Mouse (Mus musculus) kidney, postnatal 0 days (tissue): ENCODE results near the gene Lhx2. TPM values are rescaled to one million over a fixed set of nuclear protein-coding genes. Genes with fewer than 3 reads are reported as not detected.

Experiments used
- ATAC-seq: fragments of 200-750 bp; cut with Nextera tagmentation; replicated peaks from 2 replicates; pipeline ENCODE4 v1.8.0; 2017; ENCODE audit warnings: low read depth, moderate number of reproducible peaks, moderate TSS enrichment, moderate library complexity; ENCODE audit not compliant: low FRiP score
- DNase-seq: peaks from one replicate; pipeline ENCODE4 v3.0.0-alpha.2; 2016; ENCODE audit warnings: low spot score
- H3K27ac ChIP-seq: fragments of 300-500 bp; sonication (generic); 2 replicates; pipeline ENCODE4 v1.5.1; 2014; ENCODE audit warnings: mild to moderate bottlenecking
- H3K27me3 ChIP-seq: fragments of 300-500 bp; sonication (generic); 2 replicates; pipeline ENCODE4 v1.6.1; 2014; ENCODE audit warnings: low read length, mixed read lengths; ENCODE audit not compliant: insufficient read depth
- H3K36me3 ChIP-seq: fragments of 300-500 bp; sonication (generic); 2 replicates; pipeline ENCODE4 v1.6.1; 2014; ENCODE audit warnings: low read length, mixed read lengths; ENCODE audit not compliant: insufficient read depth
- H3K4me1 ChIP-seq: fragments of 300-500 bp; sonication (generic); replicated peaks from 2 replicates; pipeline ENCODE4 v1.6.1; 2014; ENCODE audit warnings: antibody characterized with exemption, low read length, mixed read lengths; ENCODE audit not compliant: insufficient read depth
- H3K4me2 ChIP-seq: fragments of 300-500 bp; sonication (generic); 2 replicates; pipeline ENCODE4 v1.6.1; 2014; ENCODE audit warnings: mild to moderate bottlenecking, low read length, moderate library complexity, mixed read lengths
- H3K4me3 ChIP-seq: fragments of 300-500 bp; sonication (generic); replicated peaks from 2 replicates; pipeline ENCODE4 v1.5.1; 2014; ENCODE audit warnings: low read depth, low read length
- H3K9ac ChIP-seq: fragments of 300-500 bp; sonication (generic); 2 replicates; pipeline ENCODE4 v1.6.1; 2014; ENCODE audit warnings: low read depth, low read length
- H3K9me3 ChIP-seq: fragments of 300-500 bp; sonication (generic); replicated peaks from 2 replicates; pipeline ENCODE4 v1.6.1; 2016; ENCODE audit warnings: low read length, inconsistent platforms, mixed read lengths
- CTCF ChIP-seq: IDR thresholded peaks from 2 replicates; pipeline ENCODE4 v1.5.1; 2016; ENCODE audit warnings: antibody characterized with exemption, low read depth, mild to moderate bottlenecking, moderate library complexity
- WGBS: fragments of 180-500 bp; shearing (Covaris S2); extraction: QIAGEN DNeasy Blood & Tissue Kit; methylation state at CpG from one replicate; pipeline ENCODE4 v1.1.7; 2014; 5-methylcytosine and 5-hydroxymethylcytosine counted together
- polyA plus RNA-seq: library from polyadenylated mRNA; unstranded; fragments of >200 nt; fragmentation: Nextera tagmentation; extraction: Ambion mirVana; gene quantifications from 2 replicates; pipeline ENCODE4 v1.2.1, GENCODE M21; 2015

The Lhx2 gene
- polyA plus RNA-seq, 1 experiment from 2014 or later: 0.07 TPM

GRCm38 (mm10) chr2:38412599-38413177 lies 73.6 kb downstream of the Lhx2 start:
- Histone ChIP-seq H3K4me2 (no peak overlapping the region), H3K27ac (no peak overlapping the region), H3K27me3 (no peaks in the 10 kb centered on the region), H3K4me1 (no peaks in the 10 kb centered on the region), H3K9me3 (no peaks in the 10 kb centered on the region), H3K4me3 (no peak overlapping the region), H3K9ac (no peak overlapping the region), H3K36me3 (no peaks in the 10 kb centered on the region)
- no peak for TF ChIP-seq CTCF
- WGBS: 36% methylated on average over 11 of the region's 11 CpGs
- DNase-seq: no peak
- no peak for ATAC-seq

- no peak for ATAC-seq
- Histone ChIP-seq H3K27ac (no peak overlapping the region), H3K36me3 (no peaks in the 10 kb centered on the region), H3K4me2 (no peak overlapping the region), H3K27me3 (no peaks in the 10 kb centered on the region), H3K9me3 (no peaks in the 10 kb centered on the region), H3K4me3 (no peak overlapping the region), H3K9ac (no peak overlapping the region), H3K4me1 (no peaks in the 10 kb centered on the region)
- DNase-seq: peak; percentile 69
- no peak for TF ChIP-seq CTCF
- WGBS: 16% methylated on average over 4 of the region's 4 CpGs
Measured at GRCm38 (mm10) chr2:38417970-38418369, 78.9 kb downstream of the Lhx2 start.

Other genes starting within 250 kb of the Lhx2 start
- 10.1 and 10.6 TPM in 2 replicates for gene Dennd1a, start 51.9 kb upstream of the Lhx2 start, polyA plus RNA-seq
- 35.1 and 39.2 TPM in 2 replicates for gene Nek6, start 172.4 kb downstream of the Lhx2 start, polyA plus RNA-seq